Mouse (Mus musculus) stomach, postnatal 0 days (tissue): ENCODE measurements at regions not wholly inside any gene's neighbourhood (a gene's known extent, or its start where the extent isn't known, plus 50 kb on each side); places are given as distances from the start of the nearest gene placed in this dataset.

ENCODE experiments used
- CTCF ChIP-seq: IDR thresholded peaks from 2 replicates; pipeline ENCODE4 v1.5.1; 2016; ENCODE audit warnings: antibody characterized with exemption, low read depth, mild to moderate bottlenecking, moderate library complexity
- EP300 ChIP-seq: optimal IDR thresholded peaks from 2 replicates; pipeline ENCODE3; 2016; ENCODE audit warnings: antibody characterized with exemption

DNA sequence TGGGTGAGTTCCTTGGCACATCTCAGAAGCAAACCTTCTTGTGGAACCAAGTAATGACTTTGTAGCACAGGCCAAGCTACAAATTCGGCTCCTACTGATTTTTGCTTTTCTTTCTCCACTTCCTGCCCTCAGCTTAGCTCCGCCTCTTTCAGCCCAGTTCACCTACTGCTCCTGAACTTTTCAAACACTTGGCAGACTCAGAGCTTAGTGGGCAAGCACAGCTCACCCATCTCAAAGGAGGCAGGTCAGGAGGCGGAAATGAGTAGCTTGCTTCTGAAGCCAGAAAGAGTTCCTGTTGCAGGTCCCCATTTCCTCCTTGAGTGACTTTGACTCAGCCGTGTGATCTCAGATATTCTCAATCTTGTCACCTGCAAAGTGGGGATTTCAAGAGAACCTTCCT lies 208.5 kb upstream of the Irx3 start:
- TF ChIP-seq CTCF (no peak), EP300 (no peak)
